Mouse (Mus musculus): ENCODE data around the gene Smtnl1. TPM values are rescaled to one million over a fixed set of nuclear protein-coding genes. Genes with fewer than 3 reads are reported as not detected.

Smtnl1 gene
- polyA plus RNA-seq, 1 experiment from 2014 or later = 0.43 TPM

Other genes with a start within 250 kb of the Smtnl1 start
- gene Ctnnd1, start 171.9 kb downstream of the Smtnl1 start, polyA plus RNA-seq (2015; fragmentation: Nextera tagmentation; extraction: Ambion mirVana) = 50.3 and 54.7 TPM in 2 replicates
- 0.26 and 0.34 TPM in 2 replicates for gene Btbd18, start 163.6 kb downstream of the Smtnl1 start, polyA plus RNA-seq (2015; fragmentation: Nextera tagmentation; extraction: Ambion mirVana)
- gene Selenoh, start 151.9 kb downstream of the Smtnl1 start, polyA plus RNA-seq (2015; fragmentation: Nextera tagmentation; extraction: Ambion mirVana) = 355 and 388 TPM in 2 replicates
- gene Gm28635, start 144.6 kb downstream of the Smtnl1 start, polyA plus RNA-seq (2015; fragmentation: Nextera tagmentation; extraction: Ambion mirVana) = not detected in 2 replicates
- gene Med19, start 144.2 kb downstream of the Smtnl1 start, polyA plus RNA-seq (2015; fragmentation: Nextera tagmentation; extraction: Ambion mirVana) = 41.3 and 44.4 TPM in 2 replicates
- 174 and 179 TPM in 2 replicates for gene Tmx2, start 143.5 kb downstream of the Smtnl1 start, polyA plus RNA-seq (2015; fragmentation: Nextera tagmentation; extraction: Ambion mirVana)
- 29.8 and 30.2 TPM in 2 replicates for gene Zdhhc5, start 107.5 kb downstream of the Smtnl1 start, polyA plus RNA-seq (2015; fragmentation: Nextera tagmentation; extraction: Ambion mirVana)
- 29.1 and 31.6 TPM in 2 replicates for gene Clp1, start 95.3 kb downstream of the Smtnl1 start, polyA plus RNA-seq (2015; fragmentation: Nextera tagmentation; extraction: Ambion mirVana)
- gene Ypel4, start 88.6 kb downstream of the Smtnl1 start, polyA plus RNA-seq (2015; fragmentation: Nextera tagmentation; extraction: Ambion mirVana) = 8.7 and 9.4 TPM in 2 replicates
- gene Gm19426, start 79.0 kb downstream of the Smtnl1 start, polyA plus RNA-seq (2015; fragmentation: Nextera tagmentation; extraction: Ambion mirVana) = 13.2 and 13.7 TPM in 2 replicates
- 86.7 and 109 TPM in 2 replicates for gene Serping1, start 47.2 kb downstream of the Smtnl1 start, polyA plus RNA-seq (2015; fragmentation: Nextera tagmentation; extraction: Ambion mirVana)
- 42.8 and 51.1 TPM in 2 replicates for gene Ube2l6, start 23.8 kb downstream of the Smtnl1 start, polyA plus RNA-seq (2015; fragmentation: Nextera tagmentation; extraction: Ambion mirVana)
- 54.2 and 54.4 TPM in 2 replicates for gene Timm10, start 4.3 kb upstream of the Smtnl1 start, polyA plus RNA-seq (2015; fragmentation: Nextera tagmentation; extraction: Ambion mirVana)
- gene Slc43a1, start 16.2 kb upstream of the Smtnl1 start, polyA plus RNA-seq (2015; fragmentation: Nextera tagmentation; extraction: Ambion mirVana) = 16.5 and 20.7 TPM in 2 replicates
- gene Rtn4rl2, start 64.1 kb upstream of the Smtnl1 start, polyA plus RNA-seq (2015; fragmentation: Nextera tagmentation; extraction: Ambion mirVana) = 1.2 and 1.6 TPM in 2 replicates
- 52.4 and 56.3 TPM in 2 replicates for gene Slc43a3, start 113.9 kb upstream of the Smtnl1 start, polyA plus RNA-seq (2015; fragmentation: Nextera tagmentation; extraction: Ambion mirVana)
- 0.27 and 0.77 TPM in 2 replicates for gene Prg2, start 157.8 kb upstream of the Smtnl1 start, polyA plus RNA-seq (2015; fragmentation: Nextera tagmentation; extraction: Ambion mirVana)
- not detected in 2 replicates for gene Prg3, start 165.6 kb upstream of the Smtnl1 start, polyA plus RNA-seq (2015; fragmentation: Nextera tagmentation; extraction: Ambion mirVana)
- gene Ssrp1, start 214.6 kb upstream of the Smtnl1 start, polyA plus RNA-seq (2015; fragmentation: Nextera tagmentation; extraction: Ambion mirVana) = 299 and 307 TPM in 2 replicates
- 0.90 and 1.3 TPM in 2 replicates for gene P2rx3, start 214.8 kb upstream of the Smtnl1 start, polyA plus RNA-seq (2015; fragmentation: Nextera tagmentation; extraction: Ambion mirVana)
- gene Tnks1bp1, start 225.4 kb upstream of the Smtnl1 start, polyA plus RNA-seq (2015; fragmentation: Nextera tagmentation; extraction: Ambion mirVana) = 29.2 and 39.2 TPM in 2 replicates

Data from kidney, embryonic 15.5 days (tissue).